Mouse (Mus musculus) macrophage (primary cell): ENCODE measurements around the gene Olfr1167. TPM values are rescaled to one million over a fixed set of nuclear protein-coding genes. Genes with fewer than 3 reads are reported as not detected.
"Not testable (repeated sequence)": the region's sequence is repeated elsewhere in the genome, so short reads cannot be mapped to it uniquely, and the experiment has no call there.

Source experiments
- H3K27ac ChIP-seq: fragments of 350-480 bp; formaldehyde crosslinking; 2 replicates; pipeline ENCODE4 v1.9.0; 2021
- H3K36me3 ChIP-seq: fragments of 350-480 bp; formaldehyde crosslinking; 2 replicates; pipeline ENCODE4 v1.9.0; 2021; ENCODE audit errors: inconsistent target
- H3K4me3 ChIP-seq: fragments of 350-480 bp; formaldehyde crosslinking; 2 replicates; pipeline ENCODE4 v1.9.0; 2021; ENCODE audit errors: inconsistent target
- H3K79me2 ChIP-seq: fragments of 350-480 bp; formaldehyde crosslinking; 2 replicates; pipeline ENCODE4 v1.9.0; 2021; ENCODE audit errors: inconsistent target
- whole genome bisulfite sequencing: methylation state at CpG from one replicate; pipeline ENCODE4 v1.1.7; 2026; ENCODE audit warnings: inconsistent platforms; ENCODE audit not compliant: missing documents; 5-methylcytosine and 5-hydroxymethylcytosine counted together
- polyA plus RNA-seq: library from polyadenylated mRNA; stranded (reverse); fragments of 250-400 nt; gene quantifications from 3 replicates; pipeline ENCODE4 v1.2.4, GENCODE M21; 2018; ENCODE audit warnings: inconsistent platforms
- total RNA-seq, 78 experiments: library from RNA; depleted of rRNA; stranded (reverse); fragments of 250-400 nt; gene quantifications; 1 replicate in 9 of 78; 2 replicates in 24 of 78; 3 replicates in 43 of 78; 4 replicates in 2 of 78; pipeline ENCODE4 v1.2.4; 2018; ENCODE audit warnings: inconsistent platforms in 56 of 78

The Olfr1167 gene
- total RNA-seq (2018; cell fraction: chromatin; rRNA removed): not detected
- not detected for total RNA-seq (2018; cell fraction: cytosol; rRNA removed)
- total RNA-seq (2018; cell fraction: nucleus; rRNA removed): not detected
- polyA plus RNA-seq: not detected in 3 replicates

GRCm38 (mm10) chr2:88155093-88155492 lies at the start of gene Olfr1167:
Gene Olfr1167 (minus strand): TSS chr2:88155193.
- 89% methylated on average over 1 of the region's 1 CpGs for WGBS

GRCm38 (mm10) chr2:88181580-88181979 lies 26.6 kb upstream of the Olfr1167 start, which contains the start of gene Olfr1168:
Gene Olfr1168 (plus strand): TSS chr2:88181880.
- Histone ChIP-seq H3K4me3 (no peak within 1 kb of the TSS), H3K79me2 (no peaks in the 10 kb centered on the region), H3K36me3 (no peaks in the 10 kb centered on the region), H3K27ac (no peak within 1 kb of the TSS)
- 100% methylated on average over 2 of the region's 2 CpGs for WGBS

More at GRCm38 (mm10) chr2:88155093-88155492, at the start of gene Olfr1167:
- not testable (repeated sequence) for H3K79me2 ChIP-seq, H3K27ac ChIP-seq, H3K4me3 ChIP-seq, H3K36me3 ChIP-seq

- WGBS: 92% methylated on average over 1 of the region's 1 CpGs
Measured at GRCm38 (mm10) chr2:88128172-88128571, 26.8 kb downstream of the Olfr1167 start, which contains the start of gene Olfr1166. Gene Olfr1166 (minus strand): TSS chr2:88128272.

More at GRCm38 (mm10) chr2:88128172-88128571, 26.8 kb downstream of the Olfr1167 start, which contains the start of gene Olfr1166:
- H3K27ac ChIP-seq: no peak within 1 kb of the TSS
- no peaks in the 10 kb centered on the region for H3K79me2 ChIP-seq
- H3K4me3 ChIP-seq: no peak within 1 kb of the TSS
- H3K36me3 ChIP-seq: no peaks in the 10 kb centered on the region

Other genes with a start within 250 kb of the Olfr1167 start
- gene Olfr1155, start 210.1 kb downstream of the Olfr1167 start, polyA plus RNA-seq: not detected in 3 replicates
- not detected in 3 replicates for gene Olfr1156, start 202.1 kb downstream of the Olfr1167 start, polyA plus RNA-seq
- gene Olfr1157, start 186.9 kb downstream of the Olfr1167 start, polyA plus RNA-seq: not detected in 3 replicates
- gene Olfr74, start 180.5 kb downstream of the Olfr1167 start, polyA plus RNA-seq: not detected in 3 replicates
- not detected in 3 replicates for gene Olfr1158, start 165.1 kb downstream of the Olfr1167 start, polyA plus RNA-seq
- gene Olfr1160, start 146.9 kb downstream of the Olfr1167 start, polyA plus RNA-seq: not detected in 3 replicates
- gene Olfr1161, start 132.4 kb downstream of the Olfr1167 start, polyA plus RNA-seq: not detected in 3 replicates
- not detected in 3 replicates for gene Olfr73, start 117.5 kb downstream of the Olfr1167 start, polyA plus RNA-seq
- not detected in 3 replicates for gene Olfr1162, start 104.1 kb downstream of the Olfr1167 start, polyA plus RNA-seq
- not detected in 3 replicates for gene Olfr1163, start 83.4 kb downstream of the Olfr1167 start, polyA plus RNA-seq
- gene Olfr1164, start 61.2 kb downstream of the Olfr1167 start, polyA plus RNA-seq: not detected in 3 replicates
- gene Olfr1166, start 26.9 kb downstream of the Olfr1167 start, polyA plus RNA-seq: not detected in 3 replicates
- not detected in 3 replicates for gene Olfr1168, start 26.7 kb upstream of the Olfr1167 start, polyA plus RNA-seq
- gene Olfr1170, start 73.1 kb upstream of the Olfr1167 start, polyA plus RNA-seq: not detected in 3 replicates
- not detected in 3 replicates for gene Olfr1173, start 124.7 kb upstream of the Olfr1167 start, polyA plus RNA-seq
- not detected in 3 replicates for gene Olfr1174-ps, start 159.9 kb upstream of the Olfr1167 start, polyA plus RNA-seq
- gene Olfr1175-ps, start 172.0 kb upstream of the Olfr1167 start, polyA plus RNA-seq: not detected in 3 replicates
- not detected in 3 replicates for gene Olfr1176, start 181.5 kb upstream of the Olfr1167 start, polyA plus RNA-seq
- gene Olfr1177-ps, start 191.3 kb upstream of the Olfr1167 start, polyA plus RNA-seq: not detected in 3 replicates
- not detected in 3 replicates for gene Olfr1178, start 231.9 kb upstream of the Olfr1167 start, polyA plus RNA-seq